Mouse (Mus musculus): Measurements from ENCODE around the gene Olfr308. TPM values are rescaled to one million over a fixed set of nuclear protein-coding genes. Genes with fewer than 3 reads are reported as not detected.

Olfr308 gene
- total and polyA plus RNA-seq, 3 experiments: 0.11 TPM; not detected in 2

GRCm38 (mm10) chr7:86321323-86321722 lies 4.1 kb downstream of the Olfr308 start:
- ATAC-seq (ENCODE audit: extremely low read depth, insufficient number of reproducible peaks, low FRiP score, poor library complexity, severe bottlenecking) (no peak), DNase-seq (ENCODE audit: low spot score) (no peak)
- Histone ChIP-seq H3K4me3 (ENCODE audit: low read depth, low read length) (no peak overlapping the region), H3K36me3 (replicated peaks) (no peaks in the 10 kb centered on the region), H3K4me1 (ENCODE audit: insufficient read depth, low read depth, low read length) (no peaks in the 10 kb centered on the region), H3K27me3 (ENCODE audit: insufficient read depth, low read length) (no peaks in the 10 kb centered on the region), H3K9me3 (replicated peaks) (0 out of 2 replicates have a peak, but pooled peaks cover 3% of the 10 kb centered on the region)
- no peak for TF ChIP-seq POLR2AphosphoS5 (IDR thresholded peaks at IDR 0.05; ENCODE audit: insufficient replicate concordance, low read depth, low read length)
- TF ChIP-seq GATA2 (IDR thresholded peaks at IDR 0.05; ENCODE audit: borderline replicate concordance, low read depth, low read length): no peak
- TF ChIP-seq GATA1 (IDR thresholded peaks at IDR 0.05; ENCODE audit: borderline replicate concordance, low read length): no peak
- TF ChIP-seq CTCF (IDR thresholded peaks at IDR 0.05; ENCODE audit: low read depth, low read length): no peak
- no peak for TF ChIP-seq TAL1 (conservative IDR thresholded peaks at IDR 0.05; ENCODE audit: low read depth, low read length)

DNA sequence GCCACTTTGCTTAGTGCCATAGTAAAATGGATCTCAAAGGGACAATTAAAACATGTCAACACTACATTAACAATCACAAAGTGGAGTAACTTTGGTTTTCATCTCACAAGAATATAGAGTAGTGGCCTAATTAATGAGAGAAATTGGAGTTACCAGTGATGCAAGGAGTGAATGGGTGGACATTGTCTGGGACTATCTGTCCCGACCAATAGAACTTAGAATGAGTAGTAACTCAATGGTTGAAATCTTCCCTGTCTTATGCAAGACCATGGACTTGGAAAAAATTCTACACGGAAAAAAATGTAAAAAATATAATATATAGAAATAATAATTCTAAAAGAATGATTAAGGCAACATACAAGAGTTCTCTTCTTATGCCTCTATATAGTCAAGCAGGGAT lies 11.8 kb downstream of the Olfr308 start, which contains the start of gene Olfr309:
Olfr309 (minus strand) TSS at position 101 of the 400 bp plus-strand sequence.
- no peak for DNase-seq (ENCODE audit: low spot score)
- Histone ChIP-seq H3K4me1 (ENCODE audit: insufficient read depth, low read depth, low read length) (no peaks in the 10 kb centered on the region), H3K9me3 (replicated peaks) (0 out of 2 replicates have a peak, but pooled peaks cover 3% of the 10 kb centered on the region), H3K4me3 (ENCODE audit: low read depth, low read length) (no peak within 1 kb of the TSS), H3K36me3 (replicated peaks) (no peaks in the 10 kb centered on the region), H3K27me3 (ENCODE audit: insufficient read depth, low read length) (no peaks in the 10 kb centered on the region)
- no peak for TF ChIP-seq POLR2AphosphoS5 (IDR thresholded peaks at IDR 0.05; ENCODE audit: insufficient replicate concordance, low read depth, low read length)
- TF ChIP-seq GATA1 (IDR thresholded peaks at IDR 0.05; ENCODE audit: borderline replicate concordance, low read length): no peak
- no peak for TF ChIP-seq TAL1 (conservative IDR thresholded peaks at IDR 0.05; ENCODE audit: low read depth, low read length)
- no peak for TF ChIP-seq CTCF (IDR thresholded peaks at IDR 0.05; ENCODE audit: low read depth, low read length)
- TF ChIP-seq GATA2 (IDR thresholded peaks at IDR 0.05; ENCODE audit: borderline replicate concordance, low read depth, low read length): no peak
- no peak for ATAC-seq (ENCODE audit: extremely low read depth, insufficient number of reproducible peaks, low FRiP score, poor library complexity, severe bottlenecking)

GRCm38 (mm10) chr7:86277072-86277471 lies 48.4 kb downstream of the Olfr308 start, which contains the start of gene Olfr310:
Olfr310 (minus strand) TSS chr7:86277172.
- TF ChIP-seq POLR2AphosphoS5 (IDR thresholded peaks at IDR 0.05; ENCODE audit: insufficient replicate concordance, low read depth, low read length) (no peak), TAL1 (conservative IDR thresholded peaks at IDR 0.05; ENCODE audit: low read depth, low read length) (no peak), GATA1 (IDR thresholded peaks at IDR 0.05; ENCODE audit: borderline replicate concordance, low read length) (no peak), CTCF (IDR thresholded peaks at IDR 0.05; ENCODE audit: low read depth, low read length) (no peak), GATA2 (IDR thresholded peaks at IDR 0.05; ENCODE audit: borderline replicate concordance, low read depth, low read length) (no peak)
- H3K27me3 ChIP-seq (ENCODE audit: insufficient read depth, low read length): no peaks in the 10 kb centered on the region
- H3K4me1 ChIP-seq (ENCODE audit: insufficient read depth, low read depth, low read length): no peaks in the 10 kb centered on the region
- no peaks in the 10 kb centered on the region for H3K36me3 ChIP-seq (replicated peaks)
- H3K4me3 ChIP-seq (ENCODE audit: low read depth, low read length): no peak within 1 kb of the TSS
- ATAC-seq (ENCODE audit: extremely low read depth, insufficient number of reproducible peaks, low FRiP score, poor library complexity, severe bottlenecking) (no peak), DNase-seq (ENCODE audit: low spot score) (no peak)
- no peaks in the 10 kb centered on the region for H3K9me3 ChIP-seq (replicated peaks)

Other genes starting within 250 kb of the Olfr308 start
- not detected in 2 replicates for gene Vmn2r75, start 153.9 kb downstream of the Olfr308 start, total RNA-seq (2014; fragmentation: Nextera tagmentation)
- under 0.01 and 0.06 TPM in 2 replicates for gene Vmn2r75, start 153.9 kb downstream of the Olfr308 start, total RNA-seq (2017)
- gene Vmn2r75, start 153.9 kb downstream of the Olfr308 start, polyA plus RNA-seq (2012): not detected in 2 replicates
- gene Vmn2r76, start 79.3 kb downstream of the Olfr308 start, total RNA-seq (2014; fragmentation: Nextera tagmentation): not detected in 2 replicates
- 0.05 and 0.06 TPM in 2 replicates for gene Vmn2r76, start 79.3 kb downstream of the Olfr308 start, total RNA-seq (2017)
- gene Vmn2r76, start 79.3 kb downstream of the Olfr308 start, polyA plus RNA-seq (2012): not detected in 2 replicates
- gene Olfr310, start 48.5 kb downstream of the Olfr308 start, total RNA-seq (2014; fragmentation: Nextera tagmentation): not detected in 2 replicates
- 0.27 TPM in 1 of 2 replicates, not detected in the other for gene Olfr310, start 48.5 kb downstream of the Olfr308 start, total RNA-seq (2017)
- gene Olfr310, start 48.5 kb downstream of the Olfr308 start, polyA plus RNA-seq (2012): not detected in 2 replicates
- not detected in 2 replicates for gene Olfr309, start 11.9 kb downstream of the Olfr308 start, total RNA-seq (2014; fragmentation: Nextera tagmentation)
- 0.11 TPM in 1 of 2 replicates, not detected in the other for gene Olfr309, start 11.9 kb downstream of the Olfr308 start, total RNA-seq (2017)
- not detected in 2 replicates for gene Olfr309, start 11.9 kb downstream of the Olfr308 start, polyA plus RNA-seq (2012)
- not detected in 2 replicates for gene Olfr307, start 12.0 kb upstream of the Olfr308 start, total RNA-seq (2014; fragmentation: Nextera tagmentation)
- 0.11 and 0.35 TPM in 2 replicates for gene Olfr307, start 12.0 kb upstream of the Olfr308 start, total RNA-seq (2017)
- gene Olfr307, start 12.0 kb upstream of the Olfr308 start, polyA plus RNA-seq (2012): not detected in 2 replicates
- gene Olfr305, start 41.3 kb upstream of the Olfr308 start, total RNA-seq (2014; fragmentation: Nextera tagmentation): not detected in 2 replicates
- 0.12 and 0.22 TPM in 2 replicates for gene Olfr305, start 41.3 kb upstream of the Olfr308 start, total RNA-seq (2017)
- gene Olfr305, start 41.3 kb upstream of the Olfr308 start, polyA plus RNA-seq (2012): not detected in 2 replicates
- not detected in 2 replicates for gene Olfr304, start 61.0 kb upstream of the Olfr308 start, total RNA-seq (2014; fragmentation: Nextera tagmentation)
- 0.16 TPM in 1 of 2 replicates, not detected in the other for gene Olfr304, start 61.0 kb upstream of the Olfr308 start, total RNA-seq (2017)
- not detected in 2 replicates for gene Olfr304, start 61.0 kb upstream of the Olfr308 start, polyA plus RNA-seq (2012)
- not detected in 2 replicates for gene Olfr303, start 72.2 kb upstream of the Olfr308 start, total RNA-seq (2014; fragmentation: Nextera tagmentation)
- gene Olfr303, start 72.2 kb upstream of the Olfr308 start, total RNA-seq (2017): 0.23 TPM in 1 of 2 replicates, not detected in the other
- not detected in 2 replicates for gene Olfr303, start 72.2 kb upstream of the Olfr308 start, polyA plus RNA-seq (2012)
- gene Olfr301, start 78.2 kb upstream of the Olfr308 start, total RNA-seq (2014; fragmentation: Nextera tagmentation): not detected in 2 replicates
- gene Olfr301, start 78.2 kb upstream of the Olfr308 start, total RNA-seq (2017): 0.12 TPM in 1 of 2 replicates, not detected in the other
- gene Olfr301, start 78.2 kb upstream of the Olfr308 start, polyA plus RNA-seq (2012): not detected in 2 replicates
- gene Olfr299, start 134.3 kb upstream of the Olfr308 start, total RNA-seq (2014; fragmentation: Nextera tagmentation): not detected in 2 replicates
- gene Olfr299, start 134.3 kb upstream of the Olfr308 start, total RNA-seq (2017): 0.05 TPM in 1 of 2 replicates, not detected in the other
- gene Olfr299, start 134.3 kb upstream of the Olfr308 start, polyA plus RNA-seq (2012): not detected in 2 replicates
- gene Olfr298, start 166.9 kb upstream of the Olfr308 start, total RNA-seq (2014; fragmentation: Nextera tagmentation): not detected in 2 replicates
- gene Olfr298, start 166.9 kb upstream of the Olfr308 start, total RNA-seq (2017): 0.12 TPM in 1 of 2 replicates, not detected in the other
- gene Olfr298, start 166.9 kb upstream of the Olfr308 start, polyA plus RNA-seq (2012): not detected in 2 replicates
- gene Olfr297, start 194.3 kb upstream of the Olfr308 start, total RNA-seq (2014; fragmentation: Nextera tagmentation): not detected in 2 replicates
- gene Olfr297, start 194.3 kb upstream of the Olfr308 start, total RNA-seq (2017): 0.06 TPM in 1 of 2 replicates, not detected in the other
- not detected in 2 replicates for gene Olfr297, start 194.3 kb upstream of the Olfr308 start, polyA plus RNA-seq (2012)